Mouse (Mus musculus): ENCODE results near the gene Qsox1. TPM values are rescaled to one million over a fixed set of nuclear protein-coding genes. Genes with fewer than 3 reads are reported as not detected.

The Qsox1 gene
- 14.2 to 20.6 TPM (median 19.3 TPM) in 4 replicates for total RNA-seq (2023)

GRCm38 (mm10) chr1:155812581-155813499 lies at the start of gene Qsox1:
Qsox1 (minus strand) TSS chr1:155812889.

GRCm38 (mm10) chr1:155751484-155752255 lies 61.0 kb downstream of the Qsox1 start, which contains the start of gene Lhx4:
Lhx4 (minus strand) TSS chr1:155751684.

Other genes starting within 250 kb of the Qsox1 start
- gene Lhx4, start 61.2 kb downstream of the Qsox1 start, total RNA-seq (2023), result not detected in 4 replicates
- 61.1 to 66.2 TPM (median 63.5 TPM) in 4 replicates for gene Cep350, start 160.4 kb upstream of the Qsox1 start, total RNA-seq (2023)
- gene Tor1aip2, start 222.5 kb upstream of the Qsox1 start, total RNA-seq (2023), result 80.4 to 93.3 TPM (median 84.1 TPM) in 4 replicates
- 174 to 196 TPM (median 189 TPM) in 4 replicates for gene Tor1aip1, start 223.6 kb upstream of the Qsox1 start, total RNA-seq (2023)